Comparison of ENCODE assay signal across 13 mouse cellular contexts in the genomic region with DNA sequence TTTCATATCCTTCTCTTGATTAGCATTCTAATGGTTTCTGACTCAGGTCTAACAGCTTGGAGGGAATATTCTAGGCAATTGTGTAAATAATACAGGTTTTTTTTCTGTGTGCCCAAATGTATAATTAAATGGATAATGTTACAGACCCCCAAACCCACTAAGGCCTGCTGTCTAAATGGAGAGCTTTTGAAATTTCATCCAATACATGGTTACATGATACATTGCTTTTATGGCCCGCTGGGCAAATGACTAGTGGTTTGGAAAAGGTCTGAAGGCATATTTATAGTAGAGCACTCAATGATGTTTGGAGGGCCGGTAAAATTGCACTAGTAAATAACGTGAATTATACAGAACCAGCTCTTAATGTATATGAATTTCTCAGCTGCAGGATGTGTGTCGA.
"Had no signal": no experiment of that assay in that cellular context is flagged by ENCODE, and none has a peak within 500 bp of the region (broad histone marks: within the 10 kb centered on the region; RNA-seq: fewer than 3 reads in every experiment).

No protein-coding gene starts in this region.

- DNase-seq: kidney, adult 8-10 months; kidney, postnatal 4 days; lung, adult 2 months; lung, postnatal 36 days; right cerebral cortex, postnatal 4 days; thymus, postnatal 4 days had no signal

- H3K4me3 ChIP-seq: intestine, embryonic 15.5 days; layer of hippocampus, adult 2 months; liver, embryonic 15.5 days; midbrain, embryonic 13.5 days; neural tube, embryonic 15.5 days had no signal

- H3K27me3 ChIP-seq: intestine, embryonic 15.5 days; liver, embryonic 15.5 days; midbrain, embryonic 13.5 days; neural tube, embryonic 15.5 days had no signal

- H3K4me2 ChIP-seq: intestine, embryonic 15.5 days; liver, embryonic 11.5 days; liver, embryonic 15.5 days; midbrain, embryonic 13.5 days; neural tube, embryonic 15.5 days had no signal

- H3K9ac ChIP-seq: intestine, embryonic 15.5 days; liver, embryonic 15.5 days; midbrain, embryonic 13.5 days; neural tube, embryonic 15.5 days had no signal

- ATAC-seq: intestine, embryonic 15.5 days; lung, postnatal 0 days; midbrain, embryonic 13.5 days had no signal

- H3K36me3 ChIP-seq: intestine, embryonic 15.5 days; liver, embryonic 15.5 days; midbrain, embryonic 13.5 days; neural tube, embryonic 15.5 days had no signal

- H3K27ac ChIP-seq: intestine, embryonic 15.5 days; layer of hippocampus, adult 2 months; liver, embryonic 15.5 days; midbrain, embryonic 13.5 days; neural tube, embryonic 15.5 days had no signal

- H3K4me1 ChIP-seq: intestine, embryonic 15.5 days; liver, embryonic 15.5 days; midbrain, embryonic 13.5 days; neural tube, embryonic 15.5 days had no signal

- H3K9me3 ChIP-seq: intestine, embryonic 15.5 days; liver, embryonic 15.5 days; midbrain, embryonic 13.5 days; neural tube, embryonic 15.5 days had no signal
